Mouse (Mus musculus): Measurements from ENCODE around the gene Tmigd1. TPM values are rescaled to one million over a fixed set of nuclear protein-coding genes. Genes with fewer than 3 reads are reported as not detected.

Gene Tmigd1
- polyA plus RNA-seq, 1 experiment from 2014 or later, result not detected

GRCm38 (mm10) chr11:76873865-76874264, 28.1 kb upstream of the Tmigd1 start:
- Histone ChIP-seq H3K27me3 (ENCODE audit: control insufficient read depth, insufficient read depth, low read depth, low read length) (no peaks in the 10 kb centered on the region), H3K9me3 (replicated peaks; ENCODE audit: control insufficient read depth, low read length) (no peaks in the 10 kb centered on the region), H3K4me2 (ENCODE audit: low read depth, low read length) (no peak overlapping the region), H3K4me1 (ENCODE audit: control insufficient read depth, low read depth, low read length) (no peaks in the 10 kb centered on the region), H3K27ac (ENCODE audit: low read length) (no peak overlapping the region), H3K36me3 (ENCODE audit: control insufficient read depth, insufficient read depth) (no peaks in the 10 kb centered on the region), H3K4me3 (ENCODE audit: low read depth, low read length) (no peak overlapping the region), H3K9ac (ENCODE audit: low read depth, low read length) (no peak overlapping the region)
- WGBS (ENCODE audit: insufficient replicate concordance), result 67% methylated on average over 5 of the region's 5 CpGs
- ATAC-seq (ENCODE audit: low read depth), result no peak

- no peak for ATAC-seq (ENCODE audit: low read depth)
- Histone ChIP-seq H3K36me3 (ENCODE audit: control insufficient read depth, insufficient read depth) (no peaks in the 10 kb centered on the region), H3K4me1 (ENCODE audit: control insufficient read depth, low read depth, low read length) (no peaks in the 10 kb centered on the region), H3K9ac (ENCODE audit: low read depth, low read length) (no peak overlapping the region), H3K4me3 (ENCODE audit: low read depth, low read length) (no peak overlapping the region), H3K27me3 (ENCODE audit: control insufficient read depth, insufficient read depth, low read depth, low read length) (no peaks in the 10 kb centered on the region), H3K4me2 (ENCODE audit: low read depth, low read length) (no peak overlapping the region), H3K9me3 (replicated peaks; ENCODE audit: control insufficient read depth, low read length) (no peaks in the 10 kb centered on the region), H3K27ac (ENCODE audit: low read length) (no peak overlapping the region)
- 36% methylated on average over 6 of the region's 6 CpGs for WGBS (ENCODE audit: insufficient replicate concordance)
These were observed 27.2 kb upstream of the Tmigd1 start for GRCm38 (mm10) chr11:76874766-76875165.

GRCm38 (mm10) chr11:76879816-76880215, 22.1 kb upstream of the Tmigd1 start:
- WGBS (ENCODE audit: insufficient replicate concordance), result 45% methylated on average over 5 of the region's 5 CpGs
- Histone ChIP-seq H3K27me3 (ENCODE audit: control insufficient read depth, insufficient read depth, low read depth, low read length) (no peaks in the 10 kb centered on the region), H3K9ac (ENCODE audit: low read depth, low read length) (no peak overlapping the region), H3K36me3 (ENCODE audit: control insufficient read depth, insufficient read depth) (no peaks in the 10 kb centered on the region), H3K9me3 (replicated peaks; ENCODE audit: control insufficient read depth, low read length) (no peaks in the 10 kb centered on the region), H3K4me3 (ENCODE audit: low read depth, low read length) (no peak overlapping the region), H3K4me1 (ENCODE audit: control insufficient read depth, low read depth, low read length) (no peaks in the 10 kb centered on the region), H3K4me2 (ENCODE audit: low read depth, low read length) (no peak overlapping the region), H3K27ac (ENCODE audit: low read length) (no peak overlapping the region; the same call in 1 of the 2 replicates)
- no peak for ATAC-seq (ENCODE audit: low read depth)

DNA sequence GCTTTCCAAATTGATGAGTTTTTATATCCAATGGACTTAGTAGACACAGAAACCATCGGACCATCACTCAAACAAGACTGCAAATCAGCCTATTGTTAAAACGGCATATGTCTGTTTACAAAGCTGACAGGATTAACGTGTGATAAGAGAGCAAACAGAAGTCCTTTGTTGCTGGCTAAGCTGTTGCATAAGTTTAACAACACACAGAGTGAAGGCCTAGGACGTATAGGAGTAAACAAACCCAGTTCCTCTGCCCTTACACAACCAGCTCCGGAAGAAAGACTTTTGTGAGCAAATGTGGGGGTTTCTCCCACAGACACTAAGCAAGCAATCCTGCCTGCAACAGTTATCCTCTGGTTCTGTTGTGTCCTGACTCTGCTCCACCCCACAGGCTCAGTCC, 17.5 kb upstream of the Tmigd1 start:
- peaks cover 3% of the 10 kb centered on the region for H3K4me1 ChIP-seq (ENCODE audit: control insufficient read depth, low read depth, low read length)
- ATAC-seq (ENCODE audit: low read depth), result peak; percentile 56; the same call in 1 of the 2 replicates
- 35% methylated on average over 5 of the region's 5 CpGs for WGBS (ENCODE audit: insufficient replicate concordance)

DNA sequence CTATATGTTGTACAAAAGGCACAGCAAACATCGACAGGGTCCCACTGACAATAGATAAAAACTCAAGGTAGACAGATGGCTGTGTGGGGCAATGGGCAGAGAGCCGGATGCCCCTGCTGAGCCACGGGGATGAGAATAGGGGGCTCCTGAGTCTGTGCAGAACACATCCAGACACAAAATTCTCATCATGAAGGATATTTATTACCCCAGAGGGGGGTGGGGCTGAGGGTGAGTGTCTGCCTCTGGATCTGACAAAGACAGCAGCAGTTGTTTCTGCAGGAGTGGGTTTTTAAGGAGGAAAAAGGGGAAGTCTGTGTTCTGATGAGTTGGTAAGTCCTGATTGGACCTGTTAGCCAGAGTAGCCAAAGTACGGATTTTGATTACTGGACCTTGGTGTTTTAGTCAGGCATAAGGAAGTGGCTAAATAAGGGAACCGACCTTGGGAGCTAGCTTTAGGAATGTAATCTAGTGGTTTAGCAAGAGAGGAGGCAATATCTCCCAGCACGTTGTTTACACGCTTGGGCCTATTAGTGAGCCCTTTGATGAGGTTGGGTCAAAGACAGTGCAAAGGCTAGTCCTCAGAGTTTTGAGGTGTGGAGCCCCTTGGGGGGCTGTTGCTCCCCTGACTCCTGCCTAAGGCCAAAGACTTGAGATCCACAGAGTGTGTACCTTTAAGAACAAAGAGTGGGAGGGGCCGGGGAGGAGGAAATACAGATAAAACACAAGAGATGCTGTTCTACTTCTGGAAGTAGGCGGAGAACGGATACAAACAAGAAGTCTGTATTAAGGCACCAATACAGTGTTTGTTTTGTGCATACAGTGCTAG, 12.4 kb upstream of the Tmigd1 start:
- Histone ChIP-seq H3K9ac (ENCODE audit: low read depth, low read length) (no peak overlapping the region), H3K36me3 (ENCODE audit: control insufficient read depth, insufficient read depth) (no peaks in the 10 kb centered on the region), H3K4me1 (ENCODE audit: control insufficient read depth, low read depth, low read length) (peaks cover 12% of the 10 kb centered on the region), H3K27me3 (ENCODE audit: control insufficient read depth, insufficient read depth, low read depth, low read length) (no peaks in the 10 kb centered on the region), H3K4me2 (ENCODE audit: low read depth, low read length) (0 out of 2 replicates have a peak overlapping the region, but pooled peaks have one; percentile 3), H3K27ac (ENCODE audit: low read length) (no peak overlapping the region), H3K4me3 (ENCODE audit: low read depth, low read length) (no peak overlapping the region), H3K9me3 (replicated peaks; ENCODE audit: control insufficient read depth, low read length) (no peaks in the 10 kb centered on the region)
- peak; percentile 16; the same call in 1 of the 2 replicates for ATAC-seq (ENCODE audit: low read depth)
- 24% methylated on average over 10 of the region's 10 CpGs for WGBS (ENCODE audit: insufficient replicate concordance)

More for the DNA sequence above, 17.5 kb upstream of the Tmigd1 start:
- 0 out of 2 replicates have a peak overlapping the region, but pooled peaks have one; percentile 28 for H3K27ac ChIP-seq (ENCODE audit: low read length)
- no peaks in the 10 kb centered on the region for H3K27me3 ChIP-seq (ENCODE audit: control insufficient read depth, insufficient read depth, low read depth, low read length)
- no peak overlapping the region for H3K4me2 ChIP-seq (ENCODE audit: low read depth, low read length)
- H3K9ac ChIP-seq (ENCODE audit: low read depth, low read length), result no peak overlapping the region
- no peak overlapping the region for H3K4me3 ChIP-seq (ENCODE audit: low read depth, low read length)
- no peaks in the 10 kb centered on the region for H3K9me3 ChIP-seq (replicated peaks; ENCODE audit: control insufficient read depth, low read length)
- H3K36me3 ChIP-seq (ENCODE audit: control insufficient read depth, insufficient read depth), result no peaks in the 10 kb centered on the region

- Histone ChIP-seq H3K4me2 (ENCODE audit: low read depth, low read length) (no peak overlapping the region), H3K9ac (ENCODE audit: low read depth, low read length) (no peak overlapping the region), H3K27me3 (ENCODE audit: control insufficient read depth, insufficient read depth, low read depth, low read length) (no peaks in the 10 kb centered on the region), H3K4me3 (ENCODE audit: low read depth, low read length) (no peak overlapping the region), H3K4me1 (ENCODE audit: control insufficient read depth, low read depth, low read length) (peaks cover 12% of the 10 kb centered on the region), H3K36me3 (ENCODE audit: control insufficient read depth, insufficient read depth) (no peaks in the 10 kb centered on the region), H3K9me3 (replicated peaks; ENCODE audit: control insufficient read depth, low read length) (no peaks in the 10 kb centered on the region), H3K27ac (ENCODE audit: low read length) (no peak overlapping the region)
- 59% methylated on average over 7 of the region's 7 CpGs for WGBS (ENCODE audit: insufficient replicate concordance)
- no peak for ATAC-seq (ENCODE audit: low read depth)
These were observed 10.8 kb upstream of the Tmigd1 start for GRCm38 (mm10) chr11:76891171-76891570.

GRCm38 (mm10) chr11:76891738-76892349, 10.1 kb upstream of the Tmigd1 start:
- Histone ChIP-seq H3K27me3 (ENCODE audit: control insufficient read depth, insufficient read depth, low read depth, low read length) (no peaks in the 10 kb centered on the region), H3K4me2 (ENCODE audit: low read depth, low read length) (no peak overlapping the region), H3K4me3 (ENCODE audit: low read depth, low read length) (no peak overlapping the region), H3K4me1 (ENCODE audit: control insufficient read depth, low read depth, low read length) (peaks cover 12% of the 10 kb centered on the region), H3K9ac (ENCODE audit: low read depth, low read length) (no peak overlapping the region), H3K27ac (ENCODE audit: low read length) (no peak overlapping the region), H3K9me3 (replicated peaks; ENCODE audit: control insufficient read depth, low read length) (no peaks in the 10 kb centered on the region), H3K36me3 (ENCODE audit: control insufficient read depth, insufficient read depth) (no peaks in the 10 kb centered on the region)
- no peak for ATAC-seq (ENCODE audit: low read depth)
- 42% methylated on average over 4 of the region's 4 CpGs for WGBS (ENCODE audit: insufficient replicate concordance)

DNA sequence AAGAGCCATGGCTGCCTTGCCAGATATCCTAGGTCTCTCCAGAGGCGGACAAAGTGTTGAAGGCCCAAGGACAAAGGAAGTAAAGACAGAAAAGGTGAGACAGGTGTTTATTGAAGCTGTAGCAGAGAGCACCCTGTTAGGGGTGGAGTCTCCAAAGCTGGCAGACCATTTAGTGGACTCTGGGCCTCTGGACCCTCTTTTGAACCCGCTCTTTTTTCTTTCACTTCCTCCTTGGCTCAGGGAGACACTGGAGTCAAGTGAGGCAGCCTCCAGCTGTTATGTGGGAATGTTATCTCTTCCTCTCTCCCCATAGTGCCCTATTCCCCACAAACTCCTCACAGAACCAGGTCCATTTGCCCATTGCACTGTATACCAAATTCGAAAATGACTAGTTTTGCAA, 9.0 kb upstream of the Tmigd1 start:
- 48% methylated on average over 3 of the region's 3 CpGs for WGBS (ENCODE audit: insufficient replicate concordance)
- Histone ChIP-seq H3K4me1 (ENCODE audit: control insufficient read depth, low read depth, low read length) (peaks cover 12% of the 10 kb centered on the region), H3K4me3 (ENCODE audit: low read depth, low read length) (no peak overlapping the region), H3K4me2 (ENCODE audit: low read depth, low read length) (no peak overlapping the region), H3K27me3 (ENCODE audit: control insufficient read depth, insufficient read depth, low read depth, low read length) (no peaks in the 10 kb centered on the region), H3K9ac (ENCODE audit: low read depth, low read length) (no peak overlapping the region), H3K9me3 (replicated peaks; ENCODE audit: control insufficient read depth, low read length) (no peaks in the 10 kb centered on the region), H3K36me3 (ENCODE audit: control insufficient read depth, insufficient read depth) (no peaks in the 10 kb centered on the region), H3K27ac (ENCODE audit: low read length) (no peak overlapping the region)
- ATAC-seq (ENCODE audit: low read depth), result no peak

- H3K9ac ChIP-seq (ENCODE audit: low read depth, low read length), result no peak overlapping the region
- no peaks in the 10 kb centered on the region for H3K9me3 ChIP-seq (replicated peaks; ENCODE audit: control insufficient read depth, low read length)
- peaks cover 12% of the 10 kb centered on the region for H3K4me1 ChIP-seq (ENCODE audit: control insufficient read depth, low read depth, low read length)
- no peaks in the 10 kb centered on the region for H3K36me3 ChIP-seq (ENCODE audit: control insufficient read depth, insufficient read depth)
- no peaks in the 10 kb centered on the region for H3K27me3 ChIP-seq (ENCODE audit: control insufficient read depth, insufficient read depth, low read depth, low read length)
- 11% methylated on average over 4 of the region's 4 CpGs for WGBS (ENCODE audit: insufficient replicate concordance)
- no peak overlapping the region for H3K27ac ChIP-seq (ENCODE audit: low read length)
- H3K4me3 ChIP-seq (ENCODE audit: low read depth, low read length), result no peak overlapping the region
- ATAC-seq (ENCODE audit: low read depth), result no peak
- H3K4me2 ChIP-seq (ENCODE audit: low read depth, low read length), result no peak overlapping the region
These were observed 8.4 kb upstream of the Tmigd1 start for GRCm38 (mm10) chr11:76893570-76893969.

Measured in liver, embryonic 16.5 days (tissue).